29 mouse cellular contexts compared by ENCODE assay signal in the genomic region with DNA sequence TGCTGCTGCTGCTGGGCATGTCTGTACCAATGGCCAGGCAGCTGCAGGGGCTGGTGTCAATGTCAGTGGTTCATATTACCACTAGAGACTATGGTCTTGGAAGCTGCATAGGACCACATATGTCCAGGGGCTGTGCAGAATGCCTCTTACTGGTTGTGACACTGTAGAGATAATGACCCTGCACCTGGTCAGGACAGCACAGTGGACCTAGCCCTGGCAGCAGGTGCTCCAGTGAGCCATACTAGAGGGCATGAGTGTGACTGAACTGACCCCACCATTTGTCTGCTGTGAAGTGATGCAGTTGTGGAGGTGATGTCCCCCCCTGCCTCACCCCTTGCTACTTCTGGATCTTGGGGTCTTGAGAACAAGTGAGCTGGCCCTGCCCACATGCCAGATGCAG. TPM values are rescaled to one million over a fixed set of nuclear protein-coding genes. Genes with fewer than 3 reads are reported as not detected.
DNase-seq lines count a peak whose midpoint lies in the region; ATAC-seq lines count a peak whose summit lies in the region.
"Had no signal": no experiment of that assay in that cellular context is flagged by ENCODE, and none has a peak within 500 bp of the region (broad histone marks: within the 10 kb centered on the region; RNA-seq: fewer than 3 reads in every experiment).

No protein-coding gene starts in this region.

- H3K9me3 ChIP-seq in forebrain, embryonic 11.5 days (ENCODE audit: control insufficient read depth, low read length), result no peaks in the 10 kb centered on the region
- H3K9me3 ChIP-seq in forebrain, embryonic 14.5 days (replicated peaks; ENCODE audit: control insufficient read depth, low read length), result no peaks in the 10 kb centered on the region
- no peaks in the 10 kb centered on the region for H3K9me3 ChIP-seq in limb, embryonic 11.5 days (ENCODE audit: control insufficient read depth, low read length)
- H3K9me3 ChIP-seq in limb, embryonic 10.5 days (replicated peaks), result no peaks in the 10 kb centered on the region
- H3K9me3 ChIP-seq in midbrain, embryonic 12.5 days, result no peaks in the 10 kb centered on the region
- no peaks in the 10 kb centered on the region for H3K9me3 ChIP-seq in midbrain, embryonic 16.5 days (replicated peaks; ENCODE audit: control insufficient read depth, low read length, poor library complexity, severe bottlenecking)
- H3K9me3 ChIP-seq in embryonic facial prominence, embryonic 13.5 days, result no peaks in the 10 kb centered on the region
- H3K9me3 ChIP-seq: G1E; heart, embryonic 13.5 days; hindbrain, embryonic 12.5 days; intestine, embryonic 15.5 days; limb, embryonic 15.5 days; liver, embryonic 15.5 days; neural tube, embryonic 13.5 days had no signal

- no peak overlapping the region for H3K4me2 ChIP-seq in forebrain, embryonic 11.5 days (ENCODE audit: low read depth, low read length, severe bottlenecking)
- no peak overlapping the region for H3K4me2 ChIP-seq in forebrain, embryonic 14.5 days (ENCODE audit: low read length)
- no peak overlapping the region for H3K4me2 ChIP-seq in limb, embryonic 11.5 days (ENCODE audit: low read depth, severe bottlenecking)
- no peak overlapping the region for H3K4me2 ChIP-seq in midbrain, embryonic 12.5 days (replicated peaks)
- no peak overlapping the region for H3K4me2 ChIP-seq in midbrain, embryonic 16.5 days (ENCODE audit: low read length)
- no peak overlapping the region for H3K4me2 ChIP-seq in embryonic facial prominence, embryonic 13.5 days
- H3K4me2 ChIP-seq: heart, embryonic 13.5 days; hindbrain, embryonic 12.5 days; intestine, embryonic 15.5 days; limb, embryonic 15.5 days; liver, embryonic 15.5 days; lung, embryonic 14.5 days; neural tube, embryonic 13.5 days had no signal

- H3K4me3 ChIP-seq in forebrain, embryonic 11.5 days (ENCODE audit: low read depth, low read length), result no peak overlapping the region
- H3K4me3 ChIP-seq in forebrain, embryonic 14.5 days (ENCODE audit: low read depth, low read length), result no peak overlapping the region
- no peak overlapping the region for H3K4me3 ChIP-seq in limb, embryonic 11.5 days (ENCODE audit: low read depth, low read length)
- no peak overlapping the region for H3K4me3 ChIP-seq in limb, embryonic 10.5 days
- H3K4me3 ChIP-seq in midbrain, embryonic 12.5 days, result no peak overlapping the region
- no peak overlapping the region for H3K4me3 ChIP-seq in midbrain, embryonic 16.5 days (ENCODE audit: low read depth, low read length)
- no peak overlapping the region for H3K4me3 ChIP-seq in embryonic facial prominence, embryonic 13.5 days
- H3K4me3 ChIP-seq: heart, embryonic 13.5 days; hindbrain, embryonic 12.5 days; intestine, embryonic 15.5 days; limb, embryonic 15.5 days; liver, embryonic 15.5 days; neural tube, embryonic 13.5 days had no signal

- no peaks in the 10 kb centered on the region for H3K36me3 ChIP-seq in forebrain, embryonic 11.5 days (ENCODE audit: control insufficient read depth, insufficient read depth, low read length)
- H3K36me3 ChIP-seq in forebrain, embryonic 14.5 days (ENCODE audit: control insufficient read depth, insufficient read depth, low read length), result no peaks in the 10 kb centered on the region
- no peaks in the 10 kb centered on the region for H3K36me3 ChIP-seq in limb, embryonic 11.5 days (ENCODE audit: control insufficient read depth, insufficient read depth, low read length)
- H3K36me3 ChIP-seq in limb, embryonic 10.5 days, result no peaks in the 10 kb centered on the region
- no peaks in the 10 kb centered on the region for H3K36me3 ChIP-seq in midbrain, embryonic 12.5 days
- no peaks in the 10 kb centered on the region for H3K36me3 ChIP-seq in midbrain, embryonic 16.5 days (ENCODE audit: control insufficient read depth, insufficient read depth, low read length)
- H3K36me3 ChIP-seq in embryonic facial prominence, embryonic 13.5 days, result no peaks in the 10 kb centered on the region
- H3K36me3 ChIP-seq: G1E; heart, embryonic 13.5 days; hindbrain, embryonic 12.5 days; intestine, embryonic 15.5 days; limb, embryonic 15.5 days; liver, embryonic 15.5 days; neural tube, embryonic 13.5 days had no signal

- H3K4me1 ChIP-seq in forebrain, embryonic 11.5 days (replicated peaks; ENCODE audit: control insufficient read depth, insufficient read depth, low read length), result no peaks in the 10 kb centered on the region
- no peaks in the 10 kb centered on the region for H3K4me1 ChIP-seq in forebrain, embryonic 14.5 days (ENCODE audit: control insufficient read depth, insufficient read depth, low read length)
- no peaks in the 10 kb centered on the region for H3K4me1 ChIP-seq in limb, embryonic 11.5 days (ENCODE audit: control insufficient read depth, insufficient read depth, low read length)
- no peaks in the 10 kb centered on the region for H3K4me1 ChIP-seq in limb, embryonic 10.5 days
- no peaks in the 10 kb centered on the region for H3K4me1 ChIP-seq in midbrain, embryonic 12.5 days
- no peaks in the 10 kb centered on the region for H3K4me1 ChIP-seq in midbrain, embryonic 16.5 days (ENCODE audit: control insufficient read depth, insufficient read depth, low read length)
- H3K4me1 ChIP-seq in embryonic facial prominence, embryonic 13.5 days, result no peaks in the 10 kb centered on the region
- H3K4me1 ChIP-seq: heart, embryonic 13.5 days; hindbrain, embryonic 12.5 days; intestine, embryonic 15.5 days; limb, embryonic 15.5 days; liver, embryonic 15.5 days; neural tube, embryonic 13.5 days had no signal

- 0 out of 2 replicates have a peak, but pooled peaks have one; percentile 18 for ATAC-seq in forebrain, embryonic 11.5 days (replicated peaks; ENCODE audit: low FRiP score)
- no peak for ATAC-seq in forebrain, embryonic 14.5 days
- peak; percentile 47; the same call in 1 of the 2 replicates for ATAC-seq in limb, embryonic 11.5 days (ENCODE audit: insufficient number of reproducible peaks, low FRiP score, low TSS enrichment, low read depth)
- ATAC-seq in midbrain, embryonic 12.5 days (ENCODE audit: low FRiP score, low read depth), result peak; percentile 49
- no peak for ATAC-seq in midbrain, embryonic 16.5 days
- peak; percentile 56; the same call in 1 of the 2 replicates for ATAC-seq in embryonic facial prominence, embryonic 13.5 days (ENCODE audit: insufficient number of reproducible peaks, insufficient read depth, low FRiP score, low TSS enrichment, low read depth)
- ATAC-seq: forebrain, embryonic 16.5 days; hindbrain, postnatal 0 days; intestine, embryonic 15.5 days had no signal

- no peaks in the 10 kb centered on the region for H3K27me3 ChIP-seq in forebrain, embryonic 11.5 days (ENCODE audit: control insufficient read depth, insufficient read depth, low read length)
- H3K27me3 ChIP-seq in forebrain, embryonic 14.5 days (replicated peaks; ENCODE audit: control insufficient read depth, insufficient read depth, low read length), result no peaks in the 10 kb centered on the region
- no peaks in the 10 kb centered on the region for H3K27me3 ChIP-seq in limb, embryonic 11.5 days (ENCODE audit: control insufficient read depth, insufficient read depth, low read length)
- no peaks in the 10 kb centered on the region for H3K27me3 ChIP-seq in limb, embryonic 10.5 days (ENCODE audit: low read depth, poor library complexity, severe bottlenecking)
- no peaks in the 10 kb centered on the region for H3K27me3 ChIP-seq in midbrain, embryonic 12.5 days
- H3K27me3 ChIP-seq in midbrain, embryonic 16.5 days (ENCODE audit: control insufficient read depth, insufficient read depth, low read depth, low read length), result no peaks in the 10 kb centered on the region
- H3K27me3 ChIP-seq in embryonic facial prominence, embryonic 13.5 days, result no peaks in the 10 kb centered on the region
- H3K27me3 ChIP-seq: heart, embryonic 13.5 days; hindbrain, embryonic 12.5 days; intestine, embryonic 15.5 days; limb, embryonic 15.5 days; liver, embryonic 15.5 days; neural tube, embryonic 13.5 days had no signal

- no peak for DNase-seq in forebrain, embryonic 11.5 days (ENCODE audit: low spot score)
- DNase-seq in forebrain, embryonic 14.5 days (ENCODE audit: low spot score), result no peak
- DNase-seq in limb, embryonic 11.5 days (ENCODE audit: low spot score), result no peak
- no peak for DNase-seq in limb, embryonic 10.5 days (ENCODE audit: low spot score)
- no peak for DNase-seq in urinary bladder, adult 18-20 months (ENCODE audit: low spot score in 2 of 2)
- DNase-seq: adrenal gland, adult 8-10 months; cerebellum, adult 2 months; cerebellum, postnatal 14 days; heart, postnatal 10 days; kidney, adult 8-10 months; lung, embryonic 14.5 days; lung, postnatal 36 days; right cerebral cortex, postnatal 4 days; thymus, postnatal 4 days had no signal

- H3K27ac ChIP-seq in forebrain, embryonic 11.5 days (ENCODE audit: low read depth, low read length), result no peak overlapping the region
- no peak overlapping the region for H3K27ac ChIP-seq in forebrain, embryonic 14.5 days (ENCODE audit: low read depth, low read length)
- H3K27ac ChIP-seq in limb, embryonic 11.5 days (replicated peaks; ENCODE audit: low read depth, low read length), result no peak overlapping the region
- H3K27ac ChIP-seq in limb, embryonic 10.5 days, result no peak overlapping the region
- H3K27ac ChIP-seq in midbrain, embryonic 12.5 days (replicated peaks), result no peak overlapping the region
- no peak overlapping the region for H3K27ac ChIP-seq in midbrain, embryonic 16.5 days (ENCODE audit: low read length)
- H3K27ac ChIP-seq in embryonic facial prominence, embryonic 13.5 days, result no peak overlapping the region
- H3K27ac ChIP-seq: heart, embryonic 13.5 days; hindbrain, embryonic 12.5 days; hindbrain, postnatal 0 days; intestine, embryonic 15.5 days; limb, embryonic 15.5 days; liver, embryonic 15.5 days; neural tube, embryonic 13.5 days had no signal

- H3K9ac ChIP-seq in forebrain, embryonic 11.5 days (ENCODE audit: low read length), result no peak overlapping the region
- H3K9ac ChIP-seq in forebrain, embryonic 14.5 days (ENCODE audit: low read length), result no peak overlapping the region
- H3K9ac ChIP-seq in limb, embryonic 11.5 days (ENCODE audit: low read length), result no peak overlapping the region
- H3K9ac ChIP-seq in midbrain, embryonic 12.5 days (replicated peaks), result no peak overlapping the region
- H3K9ac ChIP-seq in midbrain, embryonic 16.5 days (ENCODE audit: low read depth, low read length), result no peak overlapping the region
- H3K9ac ChIP-seq in embryonic facial prominence, embryonic 13.5 days, result no peak overlapping the region
- H3K9ac ChIP-seq: heart, embryonic 13.5 days; hindbrain, embryonic 12.5 days; intestine, embryonic 15.5 days; limb, embryonic 15.5 days; liver, embryonic 15.5 days; lung, embryonic 14.5 days; neural tube, embryonic 13.5 days had no signal

RNA-seq across cellular contexts. Expression of gene Rpe65, which starts 48.8 kb away (rescaled TPM):
- 0.15 TPM in 1 of 2 replicates, not detected in the other for polyA plus RNA-seq in forebrain, embryonic 11.5 days (2014; fragmentation: Nextera tagmentation; extraction: Ambion mirVana)
- not detected in 2 replicates for polyA plus RNA-seq in forebrain, embryonic 14.5 days (2014; fragmentation: Nextera tagmentation; extraction: Ambion mirVana)
- not detected in 2 replicates for polyA plus RNA-seq in limb, embryonic 11.5 days (2014; fragmentation: Nextera tagmentation; extraction: Ambion mirVana)
- not detected in 2 replicates for polyA plus RNA-seq in limb, embryonic 10.5 days (2016; fragmentation: Nextera tagmentation; extraction: Ambion mirVana)
- polyA plus RNA-seq in midbrain, embryonic 12.5 days (2016; fragmentation: Nextera tagmentation; extraction: Ambion mirVana), result not detected in 2 replicates
- not detected in 2 replicates for polyA plus RNA-seq in midbrain, embryonic 16.5 days (2015; fragmentation: Nextera tagmentation; extraction: Ambion mirVana)
- not detected in 2 replicates for polyA plus RNA-seq in embryonic facial prominence, embryonic 13.5 days (2015; fragmentation: Nextera tagmentation; extraction: Ambion mirVana)
- polyA plus RNA-seq: forebrain, embryonic 16.5 days; G1E; heart, embryonic 13.5 days; hindbrain, embryonic 12.5 days; hindbrain, postnatal 0 days; intestine, embryonic 15.5 days; limb, embryonic 15.5 days; liver, embryonic 15.5 days; lung, embryonic 14.5 days; neural tube, embryonic 13.5 days; spleen, adult 2 months; testis, adult 2 months; thymus, postnatal 0 days had no signal

RNA-seq across cellular contexts. Expression of gene Depdc1a, which starts 55.0 kb away (rescaled TPM):
- 33.9 and 39.3 TPM in 2 replicates for polyA plus RNA-seq in forebrain, embryonic 11.5 days (2014; fragmentation: Nextera tagmentation; extraction: Ambion mirVana)
- 14.3 and 14.6 TPM in 2 replicates for polyA plus RNA-seq in forebrain, embryonic 14.5 days (2014; fragmentation: Nextera tagmentation; extraction: Ambion mirVana)
- 47.7 and 50.1 TPM in 2 replicates for polyA plus RNA-seq in limb, embryonic 11.5 days (2014; fragmentation: Nextera tagmentation; extraction: Ambion mirVana)
- polyA plus RNA-seq in limb, embryonic 10.5 days (2016; fragmentation: Nextera tagmentation; extraction: Ambion mirVana), result 33.1 and 38.9 TPM in 2 replicates
- 21.4 and 23.3 TPM in 2 replicates for polyA plus RNA-seq in midbrain, embryonic 12.5 days (2016; fragmentation: Nextera tagmentation; extraction: Ambion mirVana)
- 2.3 and 3.7 TPM in 2 replicates for polyA plus RNA-seq in midbrain, embryonic 16.5 days (2015; fragmentation: Nextera tagmentation; extraction: Ambion mirVana)
- polyA plus RNA-seq in embryonic facial prominence, embryonic 13.5 days (2015; fragmentation: Nextera tagmentation; extraction: Ambion mirVana), result 37.8 and 42.4 TPM in 2 replicates

Comparison
In these comparisons a context has a peak if more than half of its experiments do, and no peak if none do; other contexts are left out.
1. ATAC-seq: peak in forebrain, embryonic 11.5 days (single experiment), limb, embryonic 11.5 days (single experiment), midbrain, embryonic 12.5 days (single experiment) and embryonic facial prominence, embryonic 13.5 days (single experiment); none in forebrain, embryonic 14.5 days (single experiment) and midbrain, embryonic 16.5 days (single experiment).